Mouse (Mus musculus) macrophage (primary cell): Measurements from ENCODE around the gene Prr15l. TPM values are rescaled to one million over a fixed set of nuclear protein-coding genes. Genes with fewer than 3 reads are reported as not detected.

Experiments
- H3K27ac ChIP-seq: fragments of 350-480 bp; formaldehyde crosslinking; 2 replicates; pipeline ENCODE4 v1.9.0; 2021
- H3K36me3 ChIP-seq: fragments of 350-480 bp; formaldehyde crosslinking; 2 replicates; pipeline ENCODE4 v1.9.0; 2021; ENCODE audit errors: inconsistent target
- H3K4me3 ChIP-seq: fragments of 350-480 bp; formaldehyde crosslinking; 2 replicates; pipeline ENCODE4 v1.9.0; 2021; ENCODE audit errors: inconsistent target
- H3K79me2 ChIP-seq: fragments of 350-480 bp; formaldehyde crosslinking; 2 replicates; pipeline ENCODE4 v1.9.0; 2021; ENCODE audit errors: inconsistent target
- WGBS: methylation state at CpG from one replicate; pipeline ENCODE4 v1.1.7; 2026; ENCODE audit warnings: inconsistent platforms; ENCODE audit not compliant: missing documents; 5-methylcytosine and 5-hydroxymethylcytosine counted together
- polyA plus RNA-seq: library from polyadenylated mRNA; stranded (reverse); fragments of 250-400 nt; gene quantifications from 3 replicates; pipeline ENCODE4 v1.2.4, GENCODE M21; 2018; ENCODE audit warnings: inconsistent platforms

Prr15l gene
- polyA plus RNA-seq, 1 experiment from 2014 or later: not detected

GRCm38 (mm10) chr11:96952426-96952825, 24.5 kb downstream of the Prr15l start:
- Histone ChIP-seq H3K36me3 (peaks cover 65% of the 10 kb centered on the region), H3K79me2 (no peaks in the 10 kb centered on the region), H3K27ac (no peak overlapping the region), H3K4me3 (no peak overlapping the region)
- WGBS: 63% methylated on average over 10 of the region's 10 CpGs

DNA sequence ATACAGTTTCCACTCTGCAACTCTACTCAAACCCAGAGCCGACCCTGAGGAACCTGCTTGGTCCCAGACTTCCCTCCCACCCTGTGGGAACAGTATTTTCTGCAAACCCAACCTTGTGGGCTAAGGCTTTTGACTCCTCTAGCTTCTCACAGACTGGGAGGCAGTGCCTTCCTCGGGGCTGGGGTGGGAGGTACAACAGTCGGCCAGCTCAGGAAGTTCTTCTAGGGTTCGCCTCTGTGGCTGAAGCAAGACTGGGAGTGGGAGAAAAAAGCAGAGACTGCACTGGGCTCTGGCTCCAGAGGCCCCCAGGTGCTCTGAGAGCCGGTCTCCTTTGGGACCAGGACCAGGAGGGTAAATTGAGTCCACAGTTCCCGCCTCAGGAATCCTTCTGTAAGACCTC, 25.0 kb downstream of the Prr15l start:
- H3K36me3 ChIP-seq: peaks cover 69% of the 10 kb centered on the region
- no peaks in the 10 kb centered on the region for H3K79me2 ChIP-seq
- H3K4me3 ChIP-seq: no peak overlapping the region
- 55% methylated on average over 6 of the region's 6 CpGs for WGBS
- no peak overlapping the region for H3K27ac ChIP-seq

DNA sequence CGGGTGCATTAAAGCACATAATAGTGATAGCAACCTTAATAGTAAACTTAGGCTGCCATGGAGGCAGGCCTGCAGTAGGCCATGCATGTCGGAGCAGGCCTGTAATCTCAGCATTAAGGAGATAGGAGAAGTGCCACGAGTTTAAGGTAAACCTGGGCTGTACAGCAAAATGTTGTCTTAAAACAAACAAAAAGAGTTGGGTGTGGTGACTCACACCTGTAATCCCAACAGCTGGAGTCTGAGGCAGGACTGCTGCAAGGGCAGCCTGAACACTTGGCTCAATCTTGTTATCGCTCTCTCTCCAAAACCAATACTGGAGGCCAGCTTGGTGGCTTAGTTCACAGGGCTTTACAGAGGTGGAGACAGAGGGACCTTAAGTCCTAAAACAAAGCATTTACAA, 27.2 kb downstream of the Prr15l start:
- Histone ChIP-seq H3K27ac (no peak overlapping the region), H3K4me3 (no peak overlapping the region), H3K36me3 (peaks cover 76% of the 10 kb centered on the region), H3K79me2 (no peaks in the 10 kb centered on the region)
- 97% methylated on average over 4 of the region's 4 CpGs for WGBS

DNA sequence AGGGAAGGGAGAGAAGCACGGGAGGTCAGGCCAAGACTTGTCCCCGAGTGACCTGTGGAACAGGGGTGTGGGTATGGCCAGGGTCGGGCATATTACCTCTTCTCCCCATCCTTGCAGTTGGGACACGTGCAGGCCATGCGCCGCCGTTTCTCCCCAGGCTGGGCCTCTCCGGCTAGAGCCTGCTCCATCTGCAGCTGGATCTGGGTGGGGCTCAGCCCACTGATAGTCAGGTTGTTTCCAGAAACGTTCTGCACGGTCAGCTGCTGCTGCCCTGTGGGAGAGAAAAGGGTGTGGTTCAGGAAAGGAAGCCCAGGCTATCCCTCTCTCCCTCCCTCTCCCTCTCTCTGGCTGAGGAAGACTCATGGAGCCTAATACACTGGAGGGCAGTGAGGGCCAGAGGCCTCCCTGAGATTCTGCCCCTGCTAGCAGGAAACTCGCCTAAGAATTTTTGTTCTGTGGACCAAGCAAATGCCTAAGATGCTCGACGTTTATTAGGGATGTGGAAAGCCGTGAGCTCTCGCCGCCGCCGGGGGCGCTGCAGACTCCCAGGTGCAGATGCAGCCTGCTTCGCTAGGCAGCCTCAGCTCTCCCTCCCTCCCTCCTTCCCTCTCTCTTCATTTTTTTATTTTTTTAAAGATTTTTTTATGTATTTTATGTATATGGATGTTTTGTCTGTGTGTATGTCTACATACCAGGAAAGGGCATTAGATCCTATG, 28.3 kb downstream of the Prr15l start:
- WGBS: 89% methylated on average over 18 of the region's 20 CpGs
- H3K27ac ChIP-seq: no peak overlapping the region

GRCm38 (mm10) chr11:96957061-96957805, 29.3 kb downstream of the Prr15l start:
- H3K79me2 ChIP-seq: no peaks in the 10 kb centered on the region
- WGBS: 94% methylated on average over 8 of the region's 10 CpGs
- H3K27ac ChIP-seq: no peak overlapping the region
- H3K36me3 ChIP-seq: peaks cover 73% of the 10 kb centered on the region
- no peak overlapping the region for H3K4me3 ChIP-seq

More for the DNA sequence above, 28.3 kb downstream of the Prr15l start:
- no peaks in the 10 kb centered on the region for H3K79me2 ChIP-seq
- no peak overlapping the region for H3K4me3 ChIP-seq
- H3K36me3 ChIP-seq: peaks cover 75% of the 10 kb centered on the region

- Histone ChIP-seq H3K27ac (no peak overlapping the region), H3K79me2 (peaks cover 37% of the 10 kb centered on the region), H3K36me3 (peaks cover 19% of the 10 kb centered on the region), H3K4me3 (no peak overlapping the region)
- WGBS: 20% methylated on average over 8 of the region's 8 CpGs
Measured at GRCm38 (mm10) chr11:96963580-96963979, 35.7 kb downstream of the Prr15l start.

DNA sequence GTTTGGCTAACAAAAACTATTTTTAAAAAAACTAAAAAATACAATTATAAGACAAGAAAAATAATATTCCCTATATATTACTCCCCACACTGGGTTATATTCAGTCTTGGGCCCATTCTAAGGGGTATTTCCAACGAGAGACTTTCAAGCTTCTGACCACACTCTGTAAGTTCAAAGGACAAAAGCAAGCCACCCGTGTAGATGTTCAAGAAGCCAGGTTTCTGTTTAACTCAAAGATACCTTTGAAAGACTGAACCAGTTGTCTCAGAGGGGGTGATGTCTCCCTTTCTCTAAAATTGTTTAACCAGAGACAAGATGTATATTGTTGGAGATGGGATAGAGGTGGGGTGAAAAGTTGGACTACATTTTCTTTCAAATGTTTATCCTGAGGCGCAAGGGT, 38.3 kb downstream of the Prr15l start:
- no peak overlapping the region for H3K4me3 ChIP-seq
- peaks cover 12% of the 10 kb centered on the region for H3K36me3 ChIP-seq
- 80% methylated on average over 3 of the region's 3 CpGs for WGBS
- H3K27ac ChIP-seq: peak overlapping the region; percentile 99
- peaks cover 62% of the 10 kb centered on the region for H3K79me2 ChIP-seq

- WGBS: under 1% methylated on average over 13 of the region's 13 CpGs
- peak overlapping the region; percentile 99 for H3K27ac ChIP-seq
- peak overlapping the region; percentile 47 for H3K4me3 ChIP-seq
Measured at GRCm38 (mm10) chr11:96966914-96967543, 39.1 kb downstream of the Prr15l start.

DNA sequence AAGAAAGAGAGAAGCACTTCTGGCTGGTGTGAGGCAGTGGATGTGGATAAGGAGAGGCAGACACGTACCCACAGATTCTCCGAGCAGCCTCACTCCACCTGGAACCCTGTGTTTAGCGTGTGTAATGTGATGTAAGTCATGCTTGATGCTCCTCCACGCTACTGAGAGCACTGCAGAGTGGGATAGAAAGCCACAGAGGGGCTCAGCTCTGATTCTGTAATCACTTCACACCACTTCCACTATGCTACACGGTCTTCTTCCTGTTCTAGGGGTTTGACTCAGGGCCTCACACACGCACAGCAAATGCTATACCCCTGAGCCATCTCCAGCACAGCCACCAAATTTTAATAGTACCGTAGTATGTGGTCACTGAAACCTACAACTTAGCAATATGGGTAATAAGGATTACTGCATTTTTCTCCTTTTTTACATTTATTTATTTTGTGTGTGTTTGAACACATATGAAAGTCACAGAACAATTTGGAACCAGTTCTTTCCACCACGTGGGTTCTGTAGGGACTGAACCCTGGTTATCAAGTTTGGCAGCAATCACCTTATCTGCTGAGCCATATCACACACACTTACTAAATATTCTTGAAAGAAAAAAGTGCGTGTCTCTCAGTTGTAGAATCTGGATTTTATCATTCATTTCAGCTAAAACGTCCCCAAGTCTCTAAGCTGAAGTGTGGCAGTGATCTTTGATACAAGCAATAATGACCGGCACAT, 39.8 kb downstream of the Prr15l start:
- H3K36me3 ChIP-seq: no peaks in the 10 kb centered on the region; the same call in 1 of the 2 replicates
- H3K27ac ChIP-seq: peak overlapping the region; percentile 99
- peaks cover 78% of the 10 kb centered on the region for H3K79me2 ChIP-seq
- WGBS: 22% methylated on average over 11 of the region's 11 CpGs
- H3K4me3 ChIP-seq: peak overlapping the region; percentile 47

More at GRCm38 (mm10) chr11:96966914-96967543, 39.1 kb downstream of the Prr15l start:
- peaks cover 71% of the 10 kb centered on the region for H3K79me2 ChIP-seq
- H3K36me3 ChIP-seq: peaks cover 3% of the 10 kb centered on the region; the same call in 1 of the 2 replicates

DNA sequence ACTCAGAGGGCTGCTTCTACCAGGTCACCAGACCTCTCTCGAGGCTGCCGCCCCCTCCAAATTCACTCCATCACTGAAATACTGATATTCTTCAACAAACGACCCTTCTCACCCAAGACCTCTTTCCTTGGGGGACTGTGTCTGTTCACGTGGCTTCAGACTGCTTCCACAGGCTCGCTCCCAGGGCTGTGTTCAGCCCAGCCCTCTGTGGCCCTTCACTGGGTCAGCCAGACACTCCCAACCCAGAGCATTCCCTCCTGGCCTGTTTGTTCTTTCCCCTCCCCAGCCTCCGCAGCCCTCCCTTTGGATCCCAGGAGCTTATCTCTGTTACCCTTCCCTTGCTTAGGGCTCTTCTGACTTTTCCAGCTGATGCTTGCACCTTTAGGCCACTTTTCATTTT, 40.6 kb downstream of the Prr15l start:
- H3K4me3 ChIP-seq: no peak overlapping the region
- peak overlapping the region; percentile 99 for H3K27ac ChIP-seq
- 85% methylated on average over 6 of the region's 6 CpGs for WGBS
- peaks cover 86% of the 10 kb centered on the region for H3K79me2 ChIP-seq
- no peaks in the 10 kb centered on the region for H3K36me3 ChIP-seq

GRCm38 (mm10) chr11:96969280-96969722, 41.4 kb downstream of the Prr15l start:
- H3K36me3 ChIP-seq: no peaks in the 10 kb centered on the region
- peak overlapping the region; percentile 99; the same call in 1 of the 2 replicates for H3K27ac ChIP-seq
- H3K79me2 ChIP-seq: peaks cover 88% of the 10 kb centered on the region
- WGBS: 80% methylated on average over 5 of the region's 5 CpGs
- H3K4me3 ChIP-seq: no peak overlapping the region

GRCm38 (mm10) chr11:96969746-96970145, 41.8 kb downstream of the Prr15l start:
- no peak overlapping the region for H3K4me3 ChIP-seq
- 54% methylated on average over 1 of the region's 1 CpGs for WGBS
- peaks cover 85% of the 10 kb centered on the region for H3K79me2 ChIP-seq
- H3K36me3 ChIP-seq: no peaks in the 10 kb centered on the region
- 0 out of 2 replicates have a peak overlapping the region, but pooled peaks have one; percentile 99 for H3K27ac ChIP-seq

DNA sequence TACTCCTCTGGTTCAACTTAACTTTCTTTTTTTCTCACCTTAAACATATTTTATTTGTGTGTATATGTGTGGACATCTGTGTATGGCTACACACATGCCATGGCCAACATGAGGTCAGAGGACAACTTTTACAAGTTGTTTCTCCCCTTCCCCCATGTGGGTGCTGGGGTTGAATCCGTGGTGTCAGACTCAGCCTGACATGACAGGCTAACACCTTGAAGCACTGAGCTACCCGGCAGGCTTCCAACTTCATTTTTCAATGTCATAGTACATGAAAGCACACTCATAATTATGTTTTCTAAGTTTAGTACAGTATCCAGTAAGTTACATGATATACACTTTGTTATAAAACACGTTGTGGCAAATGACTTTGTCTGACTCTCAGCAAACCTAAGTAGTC, 42.4 kb downstream of the Prr15l start:
- no peak overlapping the region for H3K4me3 ChIP-seq
- WGBS: 82% methylated on average over 3 of the region's 3 CpGs
- peaks cover 83% of the 10 kb centered on the region for H3K79me2 ChIP-seq
- H3K27ac ChIP-seq: no peak overlapping the region
- H3K36me3 ChIP-seq: no peaks in the 10 kb centered on the region

GRCm38 (mm10) chr11:96972906-96973305, 45.0 kb downstream of the Prr15l start:
- 77% methylated on average over 5 of the region's 5 CpGs for WGBS
- H3K36me3 ChIP-seq: no peaks in the 10 kb centered on the region
- H3K4me3 ChIP-seq: no peak overlapping the region
- H3K27ac ChIP-seq: peak overlapping the region; percentile 85
- peaks cover 85% of the 10 kb centered on the region for H3K79me2 ChIP-seq
